Mouse (Mus musculus): Measurements from ENCODE around the gene Arhgap40.

Arhgap40 gene

DNA sequence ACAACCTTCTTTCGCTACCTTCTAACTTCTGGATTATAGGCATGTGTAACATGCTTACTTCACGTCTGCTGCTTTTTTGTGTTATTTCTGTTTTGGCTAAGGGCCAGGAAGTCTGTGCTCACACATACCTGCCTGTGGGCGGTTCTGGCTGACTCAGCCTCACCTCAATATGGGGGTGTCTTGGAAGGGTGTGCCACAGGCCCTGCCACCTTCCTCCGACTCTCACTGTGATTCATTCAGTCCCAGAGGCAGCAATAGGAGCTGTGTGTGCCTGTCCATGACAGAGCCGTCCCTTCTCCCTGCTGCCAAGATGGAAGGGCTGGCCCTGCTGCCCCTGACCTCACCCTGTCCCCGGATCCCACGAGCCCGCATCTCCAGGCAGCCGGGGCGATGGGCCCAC, at the start of gene Arhgap40:
Arhgap40 (plus strand) TSS at position 269 of the 400 bp plus-strand sequence.
- DNase-seq (ENCODE audit: extremely low spot score, low spot score): no peak

DNA sequence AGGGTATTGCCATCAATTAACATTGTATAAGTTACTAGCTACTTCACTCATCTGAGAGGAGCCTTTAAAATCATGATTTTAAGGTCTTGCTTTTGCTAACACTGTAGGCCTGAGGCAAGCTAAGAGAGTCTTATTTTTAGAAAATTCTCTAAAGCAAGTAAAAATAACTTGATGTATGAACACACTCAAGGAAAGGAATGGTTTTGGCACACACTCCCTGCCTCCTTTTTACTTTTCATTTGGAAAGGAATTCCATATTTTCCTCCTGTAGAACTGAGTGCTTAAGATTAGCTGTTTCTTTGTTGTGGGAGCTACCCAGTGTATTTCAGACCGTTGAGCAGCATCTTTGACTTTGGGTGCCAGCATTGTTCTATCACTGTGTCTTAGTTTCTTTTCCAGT, 38.4 kb upstream of the Arhgap40 start:
- no peak for DNase-seq (ENCODE audit: extremely low spot score, low spot score)

DNA sequence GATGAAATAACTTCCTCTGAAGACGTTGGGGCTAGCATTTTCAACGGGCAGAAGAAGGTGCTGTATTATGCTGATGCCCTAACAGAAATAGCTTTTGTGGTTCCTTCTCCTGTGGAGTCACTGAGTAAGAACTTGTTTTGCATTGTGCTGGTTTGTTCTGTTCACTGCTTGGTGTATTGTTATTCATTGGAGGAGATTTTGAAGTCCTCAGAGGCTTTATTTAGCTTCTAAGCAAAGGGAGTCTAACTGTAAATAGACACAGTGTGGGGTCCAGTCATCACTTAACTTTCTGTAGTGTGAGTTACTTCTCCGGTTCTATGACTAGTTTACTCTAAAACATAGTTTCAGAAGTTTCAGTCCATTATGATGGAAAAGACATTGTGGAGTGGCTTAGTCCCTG, 35.0 kb upstream of the Arhgap40 start:
- DNase-seq (ENCODE audit: extremely low spot score, low spot score): no peak

DNA sequence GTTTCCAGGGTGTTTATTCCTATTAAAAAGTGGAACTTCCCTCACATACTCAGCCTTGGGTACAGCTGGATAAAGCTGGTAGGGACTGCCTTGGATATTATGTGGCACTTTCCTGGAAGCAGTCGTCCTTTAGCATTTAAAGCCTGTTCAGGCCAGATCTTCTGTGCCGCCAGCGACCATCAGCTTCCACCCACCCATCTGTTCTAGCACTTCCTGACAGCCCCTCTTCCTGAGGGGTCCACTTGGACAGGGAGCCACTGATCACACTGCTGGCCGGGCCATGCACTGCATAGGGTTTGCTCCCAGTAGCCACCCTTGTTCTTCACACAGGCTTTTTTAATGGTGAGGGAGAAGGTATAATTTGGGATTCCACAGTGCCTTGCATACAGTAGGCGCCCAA, 14.1 kb upstream of the Arhgap40 start:
- DNase-seq (ENCODE audit: extremely low spot score, low spot score): no peak

DNA sequence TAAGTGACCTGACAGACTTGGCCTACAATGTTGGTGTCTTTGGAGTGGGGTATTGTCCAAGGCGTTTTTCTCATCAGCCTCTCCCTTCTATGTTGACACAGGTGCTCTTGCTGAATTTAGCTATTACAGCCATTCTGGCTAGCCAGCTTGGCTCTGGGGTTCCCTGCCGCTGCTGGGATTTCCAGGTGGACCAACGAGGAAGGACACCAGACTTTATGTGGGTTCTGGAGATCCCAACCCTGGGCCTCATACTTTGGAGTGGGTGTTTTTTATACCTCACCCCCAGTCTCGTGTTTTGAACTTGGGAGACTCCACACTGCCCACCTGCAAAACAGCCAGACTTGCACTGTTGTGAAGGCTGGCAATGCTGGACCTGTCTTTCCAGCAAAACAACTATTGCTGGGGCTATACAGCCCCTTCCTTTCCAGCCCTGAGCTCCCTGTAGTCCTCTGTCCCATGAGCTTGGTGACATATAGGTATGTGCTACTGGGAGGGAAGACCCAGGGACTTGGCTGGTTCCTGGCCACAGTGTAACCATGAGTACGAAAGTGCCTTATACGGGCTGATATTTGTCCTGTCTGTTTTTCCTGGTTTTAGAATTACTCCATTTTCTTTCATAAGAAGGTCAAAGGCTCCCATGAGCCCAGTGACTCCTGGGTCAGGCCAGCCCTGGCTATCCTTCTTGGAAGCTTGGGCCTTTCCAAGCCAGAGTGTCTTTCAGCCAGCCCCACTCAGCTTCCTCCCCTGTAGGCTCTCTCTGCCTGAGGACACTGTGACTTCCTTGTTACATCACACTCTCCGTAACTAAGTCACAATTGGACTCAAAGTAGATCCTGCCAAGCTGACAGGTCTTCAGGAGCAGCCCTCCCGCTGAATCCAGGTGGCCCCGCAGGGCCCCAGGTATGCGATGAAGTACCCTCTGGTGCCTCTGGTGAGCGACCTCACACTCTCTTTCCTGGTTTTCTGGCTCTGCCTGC, 10.5 kb upstream of the Arhgap40 start, which contains the start of gene Adig:
Adig (plus strand) TSS at position 777 of the 977 bp plus-strand sequence.
- no peak for DNase-seq (ENCODE audit: extremely low spot score, low spot score)

DNA sequence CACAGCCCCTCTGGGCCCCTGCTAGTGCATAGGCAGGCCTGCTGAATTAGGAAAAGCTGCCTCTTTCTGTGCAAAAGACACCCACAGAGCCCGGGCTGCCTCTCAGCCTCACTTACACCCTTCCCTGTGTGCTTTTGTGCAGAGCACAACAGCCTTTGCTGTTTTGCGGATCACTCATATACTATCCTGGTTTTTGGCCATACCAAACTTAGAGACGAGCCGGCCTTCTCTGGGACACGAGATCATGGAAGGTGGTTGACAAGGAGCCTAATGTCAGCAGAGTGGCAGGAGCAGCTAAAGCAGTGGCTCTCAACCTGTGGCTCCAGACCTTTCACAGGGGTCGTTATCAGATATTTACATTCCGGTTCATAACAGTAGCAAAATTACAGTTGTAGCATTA, 9.4 kb upstream of the Arhgap40 start:
- no peak for DNase-seq (ENCODE audit: extremely low spot score, low spot score)

DNA sequence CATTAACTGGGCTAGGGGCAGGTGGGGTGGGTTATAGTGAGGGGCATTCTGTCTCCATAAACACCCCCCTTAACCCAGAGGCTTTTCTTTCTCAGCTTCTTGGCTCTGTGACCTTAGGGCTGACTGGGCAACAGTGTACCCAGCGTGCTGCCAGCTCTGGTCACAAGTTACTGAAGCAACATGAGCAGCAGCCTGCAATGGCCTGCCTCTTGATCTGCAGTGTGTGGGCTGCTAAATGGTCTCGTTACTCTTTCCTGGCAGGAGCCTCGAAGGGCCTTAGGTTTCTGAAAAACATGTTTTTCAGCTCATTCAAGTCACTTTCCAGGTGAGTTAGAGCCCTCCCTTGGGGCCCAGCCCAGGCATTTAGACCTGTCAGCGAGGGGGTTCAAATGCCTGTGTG, 8.9 kb upstream of the Arhgap40 start:
- DNase-seq (ENCODE audit: extremely low spot score, low spot score): no peak

DNA sequence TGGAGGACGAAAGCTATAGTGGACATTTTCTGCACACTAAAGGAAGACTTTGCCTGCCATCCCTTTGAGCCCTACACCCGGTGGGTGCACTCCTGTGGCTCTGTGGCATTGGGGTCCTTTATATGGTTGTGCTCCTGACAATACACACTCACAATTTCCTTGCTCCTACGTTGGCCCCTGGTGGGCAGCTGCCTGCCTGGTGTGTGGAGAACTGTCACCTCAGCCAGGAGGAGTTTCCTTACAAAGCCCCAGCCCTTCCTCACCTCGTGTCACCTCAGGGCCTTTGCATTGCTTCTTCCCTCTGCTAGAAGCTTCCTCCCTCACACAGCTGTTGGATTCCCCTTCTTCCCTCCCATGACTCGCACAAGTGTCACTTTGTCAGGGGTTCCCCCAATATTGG, 6.1 kb upstream of the Arhgap40 start:
- no peak for DNase-seq (ENCODE audit: extremely low spot score, low spot score)

DNA sequence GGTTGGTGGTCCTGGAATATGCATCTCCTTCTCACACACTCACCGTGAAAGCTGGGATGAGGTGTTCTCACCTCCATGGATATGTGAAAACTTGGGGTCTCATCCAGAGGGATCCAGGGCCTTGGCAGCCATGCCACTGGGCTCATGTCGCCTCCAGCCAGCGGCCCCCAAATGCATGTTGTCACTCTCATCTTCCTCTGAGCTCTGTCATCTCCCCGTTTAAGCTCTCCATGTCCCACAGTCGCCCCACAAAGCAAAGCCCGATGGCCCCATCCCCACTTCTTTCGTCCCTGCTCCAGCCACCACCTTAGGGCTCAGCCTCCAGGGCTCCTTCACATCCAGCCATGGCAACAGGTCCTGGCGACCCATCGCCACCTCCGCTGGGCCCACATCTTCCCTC, 5.5 kb upstream of the Arhgap40 start:
- DNase-seq (ENCODE audit: extremely low spot score, low spot score): no peak

DNA sequence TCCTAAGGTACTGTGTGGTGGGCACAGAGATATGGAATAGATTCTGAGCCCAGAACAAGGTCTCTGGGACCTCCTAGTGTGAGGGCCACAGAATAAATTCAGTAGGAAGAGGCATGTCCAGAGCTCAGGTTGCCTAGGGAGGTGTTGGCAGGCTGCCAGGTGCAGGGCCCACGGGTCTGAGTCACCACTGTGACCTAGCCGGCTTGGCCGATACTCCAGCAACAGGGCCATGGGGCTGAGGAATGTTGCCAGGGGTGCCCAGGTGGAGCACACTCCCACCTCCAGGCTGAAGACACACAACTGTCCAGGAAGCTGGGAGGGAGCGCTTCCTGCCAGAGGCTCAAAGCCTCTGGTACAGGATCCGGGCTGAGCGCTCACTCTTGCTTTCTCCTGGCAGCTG, 1.9 kb upstream of the Arhgap40 start:
- no peak for DNase-seq (ENCODE audit: extremely low spot score, low spot score)

DNA sequence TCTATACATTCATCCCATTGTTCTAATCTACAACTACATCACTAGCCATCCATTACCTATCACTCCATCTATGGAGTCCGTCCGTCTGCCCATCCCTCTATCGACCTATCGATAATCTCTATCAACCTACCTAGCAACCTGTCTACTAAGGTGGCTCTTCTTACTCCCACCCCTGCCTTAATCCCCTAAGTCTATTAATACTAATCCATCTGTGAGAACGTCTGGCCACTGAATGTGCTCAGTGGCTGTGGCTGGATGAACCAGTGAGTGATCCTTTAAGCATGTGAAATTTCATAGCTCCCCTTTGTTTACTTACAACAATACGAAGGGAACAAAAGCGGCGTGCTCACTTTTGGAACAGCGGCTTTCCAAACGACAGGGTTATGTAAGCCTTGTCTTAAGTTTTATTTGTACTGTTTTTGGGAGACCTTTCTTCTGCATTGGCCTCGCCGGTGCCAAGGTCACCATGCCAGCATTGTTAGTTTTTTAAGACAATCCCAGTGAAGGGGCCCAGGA, 1.3 kb downstream of the Arhgap40 start:
- DNase-seq (ENCODE audit: extremely low spot score, low spot score): no peak

DNA sequence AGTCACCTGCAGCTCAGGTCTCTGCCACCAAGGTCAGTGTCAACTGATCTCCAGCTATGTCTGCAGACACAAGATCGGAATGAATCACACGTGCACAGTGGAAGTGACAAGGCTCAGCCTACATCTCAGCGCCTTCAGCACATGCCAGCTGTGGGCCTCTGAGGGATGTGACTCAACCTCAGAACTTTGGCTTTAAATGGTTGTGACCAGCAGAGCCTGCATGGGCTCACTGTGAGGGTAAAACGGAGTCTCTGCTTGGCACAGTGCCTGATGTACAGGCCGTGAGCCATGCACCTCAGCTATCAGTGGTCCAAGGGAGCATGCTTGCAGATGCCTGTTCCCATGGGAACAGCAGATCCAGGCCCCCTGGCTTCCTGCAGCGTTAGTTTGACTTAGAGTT, 6.0 kb downstream of the Arhgap40 start:
- no peak for DNase-seq (ENCODE audit: extremely low spot score, low spot score)

DNA sequence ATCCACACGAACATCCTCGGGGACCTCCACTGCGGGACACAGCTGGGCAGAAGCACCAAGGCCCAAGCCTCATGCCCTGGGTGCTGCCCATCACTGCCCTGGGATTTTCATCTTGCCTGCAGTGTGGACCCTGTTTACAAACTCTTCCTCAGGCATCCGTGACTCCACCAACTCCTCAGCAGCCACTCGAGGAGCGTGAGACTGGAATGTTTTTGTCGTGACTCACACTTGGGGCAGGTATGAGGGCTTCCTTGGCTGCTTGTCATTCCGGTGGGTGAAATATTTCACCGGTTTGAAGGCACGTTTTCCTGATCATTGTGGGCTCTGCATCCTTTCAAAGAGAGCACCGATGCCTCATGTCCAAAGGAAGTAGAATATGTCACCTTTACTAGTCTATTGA, 6.5 kb downstream of the Arhgap40 start:
- no peak for DNase-seq (ENCODE audit: extremely low spot score, low spot score)

DNA sequence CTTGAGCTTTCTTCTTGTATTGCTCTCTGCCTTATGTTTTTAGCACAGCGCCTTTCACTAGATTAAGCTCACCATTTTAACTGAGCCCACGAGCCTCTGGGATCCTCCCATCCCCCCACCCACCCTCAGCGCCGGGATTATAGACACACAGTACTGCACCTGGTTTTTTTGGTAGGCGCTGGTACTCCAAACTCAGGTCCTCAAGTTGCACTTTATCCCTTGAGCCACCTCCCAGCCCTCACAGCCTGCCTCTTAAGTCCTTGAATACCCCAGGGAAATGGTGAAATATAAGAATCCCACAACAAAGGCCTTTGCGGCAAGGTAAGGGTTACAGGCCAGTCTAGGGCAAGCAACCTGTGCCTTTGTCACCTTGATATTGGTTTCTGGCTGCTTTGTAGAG, 7.2 kb downstream of the Arhgap40 start:
- DNase-seq (ENCODE audit: extremely low spot score, low spot score): no peak

DNA sequence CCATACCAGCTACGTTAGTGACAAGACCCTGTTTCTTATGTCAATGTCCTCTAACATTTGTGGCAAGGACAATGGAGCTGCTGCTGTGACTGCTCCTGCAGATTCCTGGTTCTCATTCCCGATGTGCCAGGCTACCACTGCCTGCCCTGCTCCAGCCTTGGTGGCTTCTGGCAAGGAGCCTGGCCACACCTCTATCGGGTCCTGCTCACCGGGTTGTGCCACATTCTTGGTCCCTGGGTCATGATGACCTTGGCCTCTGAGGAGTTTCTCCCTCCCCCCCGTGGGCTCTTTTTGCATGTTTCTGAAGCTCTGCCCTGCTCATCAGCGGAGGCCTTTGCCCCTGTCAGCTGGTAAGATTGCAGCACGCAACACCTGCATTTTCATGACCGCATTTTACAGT, 10.5 kb downstream of the Arhgap40 start:
- DNase-seq (ENCODE audit: extremely low spot score, low spot score): no peak

DNA sequence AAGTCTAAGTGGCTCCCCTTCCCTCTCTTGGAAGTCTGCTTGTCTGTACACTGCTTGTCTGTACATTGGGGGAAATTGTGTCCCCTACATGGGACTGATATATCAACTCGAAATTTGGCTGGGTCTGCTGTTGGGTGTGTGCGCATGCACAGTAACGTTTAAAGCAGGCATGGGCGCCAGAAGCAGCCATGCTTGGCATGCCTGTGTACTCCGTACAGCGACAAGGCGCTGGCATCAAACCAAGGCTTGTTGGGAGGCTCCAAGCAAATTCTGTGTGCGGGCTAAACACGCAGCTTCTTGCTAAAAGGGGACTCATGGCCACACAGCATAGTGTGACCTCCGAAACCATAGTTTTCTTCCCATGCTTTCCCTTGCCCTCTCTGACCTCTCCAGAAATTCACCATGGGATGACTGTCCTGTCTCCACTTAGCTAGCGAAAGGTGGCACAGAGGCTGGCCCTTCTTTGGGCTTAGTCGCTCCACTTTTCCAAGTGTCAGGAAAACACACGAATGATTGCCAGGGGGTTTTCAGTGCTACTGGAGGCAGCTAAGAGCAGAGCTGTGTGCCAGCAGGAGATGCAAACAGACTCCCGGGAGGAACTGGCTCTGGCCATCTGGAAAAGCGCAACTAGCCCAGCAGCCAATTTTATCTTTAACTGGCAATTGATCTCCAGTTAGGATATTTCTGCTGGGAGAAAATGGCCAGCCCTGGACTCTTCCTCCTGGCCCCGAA, 11.7 kb downstream of the Arhgap40 start:
- DNase-seq (ENCODE audit: extremely low spot score, low spot score): no peak

DNA sequence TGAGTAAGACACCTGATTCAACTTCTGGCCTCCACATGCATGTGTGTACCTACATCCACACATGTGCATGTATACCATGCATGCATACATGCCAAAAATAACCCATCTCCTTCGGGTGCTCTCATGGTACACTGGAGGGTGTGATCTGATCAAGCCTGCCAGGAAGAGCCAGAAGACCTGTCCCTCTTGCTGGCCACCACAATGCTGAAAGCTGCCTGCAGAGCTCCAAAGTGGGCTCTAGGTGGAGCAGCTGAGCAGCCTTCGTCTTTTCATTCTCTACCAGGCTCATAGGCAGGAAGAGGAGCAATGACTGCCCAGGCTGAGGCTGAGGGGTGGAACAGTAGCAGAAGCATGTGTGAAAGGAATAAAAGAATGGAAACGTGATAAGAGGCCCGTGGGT, 21.5 kb downstream of the Arhgap40 start:
- DNase-seq (ENCODE audit: extremely low spot score, low spot score): peak; percentile 54

DNA sequence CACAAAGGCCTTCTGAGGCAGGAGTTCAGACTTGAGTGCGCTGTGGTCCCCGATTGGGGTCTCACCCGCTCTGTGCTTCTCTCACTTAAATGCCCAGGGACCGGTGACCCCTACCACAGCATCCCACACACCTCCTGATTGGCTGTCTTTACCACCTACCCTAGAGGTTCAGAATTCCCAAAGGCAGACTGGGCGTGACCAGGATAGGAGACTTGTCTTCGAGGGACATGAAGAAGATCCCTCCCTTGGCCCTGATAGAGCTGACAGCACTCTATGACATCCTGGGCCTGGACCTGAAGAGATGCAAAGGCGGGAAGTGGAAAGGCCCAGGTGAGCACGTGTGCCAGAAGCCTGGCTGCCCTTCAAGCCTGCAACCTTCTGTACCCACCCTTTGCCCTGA, 22.0 kb downstream of the Arhgap40 start:
- DNase-seq (ENCODE audit: extremely low spot score, low spot score): no peak

DNA sequence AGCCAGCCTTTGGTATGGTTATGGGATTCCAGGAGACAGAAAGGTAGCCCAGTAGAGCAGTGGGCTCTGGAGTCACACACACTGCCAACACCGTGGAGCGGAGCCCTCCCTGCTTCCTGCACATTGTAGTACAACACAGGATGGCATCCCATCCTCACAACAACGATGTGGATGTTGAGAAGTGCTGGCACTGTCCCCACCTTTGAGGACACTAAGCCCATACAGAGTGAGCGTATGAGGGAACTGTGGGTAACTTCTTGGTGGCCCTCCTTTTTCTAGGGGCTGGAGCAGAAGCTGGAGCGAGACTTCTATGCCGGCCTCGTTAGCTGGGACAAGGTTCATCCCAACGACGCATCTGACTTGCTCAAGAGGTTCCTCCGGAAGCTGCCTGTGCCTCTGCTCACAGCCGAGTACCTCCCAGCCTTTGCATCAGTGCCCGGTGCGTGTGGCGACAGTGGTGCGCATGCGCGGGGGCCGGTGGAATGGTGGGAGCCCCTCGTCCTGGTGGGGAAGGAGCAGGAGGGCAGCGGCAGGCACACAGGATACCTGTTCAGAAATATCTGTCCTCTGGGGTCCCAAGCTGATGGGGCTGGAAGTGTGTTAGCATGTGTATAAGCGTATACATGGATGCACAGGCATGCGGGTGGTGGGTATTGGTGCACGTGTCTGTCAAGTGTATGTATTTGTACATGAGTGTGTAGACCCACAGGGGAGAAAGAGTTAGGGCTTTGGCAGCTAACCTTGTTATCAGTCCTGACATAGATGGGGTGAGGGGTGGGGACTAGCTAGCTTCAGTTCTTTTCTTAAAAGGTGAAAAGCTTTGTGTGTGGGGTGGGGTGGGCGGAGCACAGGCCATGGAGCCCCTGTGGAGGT, 27.1 kb downstream of the Arhgap40 start:
- DNase-seq (ENCODE audit: extremely low spot score, low spot score): peak; percentile 46

DNA sequence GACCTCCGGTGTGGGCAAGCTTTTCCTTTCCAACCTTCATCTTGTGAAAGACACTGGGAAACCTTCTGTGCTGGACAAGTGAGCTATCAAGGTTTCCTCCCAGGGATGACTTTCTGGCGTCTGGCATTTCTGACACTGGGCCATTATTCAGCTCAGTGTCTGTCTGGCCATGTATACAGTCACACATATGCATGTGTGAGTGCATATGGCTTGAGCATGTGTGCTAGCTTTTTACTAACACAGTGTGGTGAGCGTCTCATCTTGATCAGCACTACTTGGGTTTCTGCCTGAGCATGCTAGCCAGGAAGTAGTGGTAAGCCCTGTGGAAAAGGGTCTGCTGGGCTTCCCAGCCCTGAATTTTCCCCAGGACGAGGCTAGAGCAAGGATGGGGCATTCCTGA, 28.7 kb downstream of the Arhgap40 start:
- no peak for DNase-seq (ENCODE audit: extremely low spot score, low spot score)

DNA sequence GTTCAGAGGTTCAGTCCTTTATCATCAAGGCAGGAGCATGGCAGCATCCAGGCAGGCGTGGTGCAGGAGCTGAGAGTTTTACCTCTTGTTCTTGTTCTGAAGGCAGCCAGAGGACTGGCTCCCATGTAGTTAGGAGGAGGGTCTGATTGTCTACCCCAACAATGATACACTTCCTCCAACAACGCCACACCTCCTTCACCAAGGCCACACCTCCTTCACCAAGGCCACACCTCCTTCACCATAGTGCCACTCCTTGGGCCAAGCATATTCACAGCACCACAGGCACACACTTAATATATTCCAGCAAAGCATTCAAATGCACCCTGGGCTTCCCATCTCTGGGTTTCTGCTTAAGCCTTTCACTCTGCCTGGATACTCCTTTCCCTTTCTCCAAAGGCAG, 32.7 kb downstream of the Arhgap40 start:
- no peak for DNase-seq (ENCODE audit: extremely low spot score, low spot score)
